Mouse (Mus musculus): ENCODE measurements around the gene AC129217.1. TPM values are rescaled to one million over a fixed set of nuclear protein-coding genes. Genes with fewer than 3 reads are reported as not detected.
"Not testable (repeated sequence)": the region's sequence is repeated elsewhere in the genome, so short reads cannot be mapped to it uniquely, and the experiment has no call there.

AC129217.1 gene
- polyA plus RNA-seq, 1 experiment from 2014 or later = not detected

DNA sequence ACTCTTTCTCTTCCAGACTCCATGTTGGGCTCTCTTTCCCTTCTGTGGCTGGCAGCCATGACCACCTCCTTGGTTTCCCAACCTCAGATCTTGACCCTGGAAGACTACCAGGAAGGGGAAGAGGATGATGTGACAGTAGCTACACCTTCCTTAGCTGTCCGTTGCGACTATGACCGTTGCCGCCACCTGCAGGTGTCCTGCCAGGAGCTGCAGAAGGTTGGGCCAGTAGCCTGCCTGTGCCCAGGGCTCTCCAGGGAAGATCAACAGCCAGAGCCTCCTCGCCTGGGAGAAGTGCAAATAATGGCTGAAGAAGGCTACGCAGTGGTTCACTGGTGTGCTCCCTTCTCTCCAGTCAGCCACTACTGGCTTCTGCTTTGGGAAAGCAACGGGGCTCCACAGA is 22.1 kb downstream of the AC129217.1 start:
- no peak overlapping the region for H3K4me3 ChIP-seq (ENCODE audit: low read depth, low read length)
- no peak overlapping the region for H3K9ac ChIP-seq
- H3K27me3 ChIP-seq (ENCODE audit: insufficient read depth, low read length) = no peaks in the 10 kb centered on the region
- no peaks in the 10 kb centered on the region for H3K9me3 ChIP-seq (ENCODE audit: low read depth, low read length)
- peak; percentile 23; the same call in 1 of the 2 replicates for TF ChIP-seq CTCF (IDR thresholded peaks at IDR 0.05; ENCODE audit: low read depth)
- ATAC-seq (ENCODE audit: insufficient read depth) (no peak), DNase-seq (no peak)
- H3K36me3 ChIP-seq (ENCODE audit: insufficient read depth) = peaks cover 12% of the 10 kb centered on the region; the same call in 1 of the 2 replicates
- H3K4me1 ChIP-seq (ENCODE audit: insufficient read depth) = 0 out of 2 replicates have a peak, but pooled peaks cover 7% of the 10 kb centered on the region
- H3K4me2 ChIP-seq = no peak overlapping the region
- 37% methylated on average over 7 of the region's 7 CpGs for WGBS
- H3K27ac ChIP-seq (ENCODE audit: low read depth) = no peak overlapping the region

DNA sequence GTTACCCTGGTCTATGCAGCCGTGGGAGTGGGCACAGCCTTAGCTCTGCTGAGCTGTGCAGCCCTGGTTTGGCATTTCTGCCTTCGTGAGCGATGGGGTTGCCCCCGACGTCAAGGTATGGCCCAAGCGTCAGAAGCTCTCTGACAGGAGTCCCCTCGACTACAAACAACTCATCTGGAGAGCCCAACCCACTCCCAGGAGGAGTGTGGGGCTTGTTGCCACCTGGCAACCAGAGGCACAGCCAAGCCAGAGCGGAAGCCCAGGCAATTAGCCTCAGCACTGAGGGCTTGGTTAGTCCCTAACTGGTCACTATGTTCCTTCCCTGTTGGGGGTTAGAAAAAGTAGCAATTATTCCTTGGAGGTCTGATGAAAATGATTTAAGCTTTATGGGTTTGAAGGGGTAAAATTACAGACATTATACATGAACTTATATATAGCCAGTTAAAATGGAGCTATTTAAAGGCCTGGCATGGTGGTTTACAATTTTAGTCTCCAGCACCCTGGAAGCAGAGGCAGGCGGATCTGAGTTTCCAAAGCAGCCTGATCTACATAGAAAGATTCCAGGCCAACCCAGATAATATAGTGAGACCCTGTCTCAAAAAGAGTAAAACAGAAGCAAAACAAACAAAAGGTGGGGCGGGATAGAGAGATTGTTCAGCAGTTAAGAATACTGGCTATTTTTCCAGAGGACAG is 22.8 kb downstream of the AC129217.1 start:
- H3K4me2 ChIP-seq = no peak overlapping the region
- no peak overlapping the region for H3K4me3 ChIP-seq (ENCODE audit: low read depth, low read length)
- H3K4me1 ChIP-seq (ENCODE audit: insufficient read depth) = 0 out of 2 replicates have a peak, but pooled peaks cover 7% of the 10 kb centered on the region
- DNase-seq = no peak
- H3K9ac ChIP-seq = no peak overlapping the region
- H3K9me3 ChIP-seq (ENCODE audit: low read depth, low read length) = no peaks in the 10 kb centered on the region
- TF ChIP-seq CTCF (IDR thresholded peaks at IDR 0.05; ENCODE audit: low read depth) = no peak
- WGBS = 47% methylated on average over 10 of the region's 10 CpGs
- no peaks in the 10 kb centered on the region for H3K27me3 ChIP-seq (ENCODE audit: insufficient read depth, low read length)
- H3K27ac ChIP-seq (ENCODE audit: low read depth) = no peak overlapping the region
- peaks cover 5% of the 10 kb centered on the region; the same call in 1 of the 2 replicates for H3K36me3 ChIP-seq (ENCODE audit: insufficient read depth)
- no peak for ATAC-seq (ENCODE audit: insufficient read depth)

DNA sequence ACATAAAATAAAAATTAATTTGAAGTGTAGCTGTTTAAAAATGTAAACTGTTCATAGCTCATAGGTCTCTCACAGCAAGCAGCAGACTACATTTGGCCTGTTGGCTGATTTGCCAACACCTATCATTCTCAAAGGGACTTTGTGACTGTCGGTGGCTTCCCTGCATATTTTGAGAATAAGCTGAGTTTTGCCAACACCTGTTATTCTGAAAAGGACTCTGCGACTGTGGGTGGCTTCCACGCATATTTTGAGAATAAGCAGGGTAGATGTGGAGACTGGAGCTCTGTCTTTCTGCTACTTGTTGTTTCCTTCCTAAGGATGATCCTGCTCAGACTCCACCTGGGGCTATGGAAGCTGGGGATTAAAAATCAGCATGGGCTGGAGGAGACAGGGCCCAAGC is 23.5 kb downstream of the AC129217.1 start:
- H3K9me3 ChIP-seq (ENCODE audit: low read depth, low read length) = no peaks in the 10 kb centered on the region
- no peak overlapping the region for H3K9ac ChIP-seq
- no peaks in the 10 kb centered on the region for H3K27me3 ChIP-seq (ENCODE audit: insufficient read depth, low read length)
- WGBS = 80% methylated on average over 3 of the region's 3 CpGs
- DNase-seq (no peak), ATAC-seq (ENCODE audit: insufficient read depth) (no peak)
- H3K4me3 ChIP-seq (ENCODE audit: low read depth, low read length) = no peak overlapping the region
- no peak for TF ChIP-seq CTCF (IDR thresholded peaks at IDR 0.05; ENCODE audit: low read depth)
- H3K4me2 ChIP-seq = no peak overlapping the region
- no peak overlapping the region for H3K27ac ChIP-seq (ENCODE audit: low read depth)
- H3K36me3 ChIP-seq (ENCODE audit: insufficient read depth) = no peaks in the 10 kb centered on the region
- 0 out of 2 replicates have a peak, but pooled peaks cover 7% of the 10 kb centered on the region for H3K4me1 ChIP-seq (ENCODE audit: insufficient read depth)

DNA sequence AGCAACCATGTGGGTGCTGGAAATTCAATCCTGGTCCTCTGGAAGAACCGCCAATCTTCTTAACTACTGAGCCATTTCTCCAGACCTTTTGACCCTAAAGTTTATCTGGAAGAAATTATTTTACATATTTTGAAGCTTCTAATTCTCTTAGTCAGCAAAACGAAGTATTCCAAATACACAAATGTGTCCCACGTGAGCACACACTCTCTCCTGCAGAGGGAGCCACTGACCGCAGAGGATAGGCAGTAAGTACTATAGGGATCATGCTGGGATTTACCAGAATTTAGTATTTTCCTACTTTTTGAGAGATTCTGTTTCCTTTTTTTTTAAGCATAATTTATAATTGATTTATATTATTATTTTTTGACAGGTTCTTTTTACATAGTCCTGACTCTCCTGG is 28.1 kb downstream of the AC129217.1 start:
- no peak for ATAC-seq (ENCODE audit: insufficient read depth)

DNA sequence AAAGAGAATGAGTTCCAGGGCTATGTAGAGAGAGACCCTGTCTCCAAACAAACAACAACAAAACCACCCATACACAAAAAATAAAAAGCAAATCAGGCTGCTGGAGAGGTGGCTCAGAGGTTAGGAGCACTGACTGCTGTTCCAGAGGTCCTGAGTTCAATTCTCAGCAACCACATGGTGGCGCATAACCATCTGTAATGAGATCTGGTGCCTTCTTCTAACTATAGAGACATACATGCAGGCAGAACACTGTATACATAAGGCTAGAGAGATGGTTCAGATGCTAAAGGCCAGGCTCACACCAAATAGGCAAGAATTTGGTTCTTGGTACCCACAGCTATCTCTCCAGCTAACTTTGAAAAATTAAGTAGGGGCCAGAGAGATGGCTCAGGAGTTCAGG is 29.4 kb downstream of the AC129217.1 start:
- no peaks in the 10 kb centered on the region for H3K4me1 ChIP-seq (ENCODE audit: insufficient read depth)
- DNase-seq = peak; percentile 69
- H3K4me3 ChIP-seq (ENCODE audit: low read depth, low read length) = no peak overlapping the region
- H3K4me2 ChIP-seq = no peak overlapping the region
- no peaks in the 10 kb centered on the region for H3K9me3 ChIP-seq (ENCODE audit: low read depth, low read length)
- no peaks in the 10 kb centered on the region for H3K36me3 ChIP-seq (ENCODE audit: insufficient read depth)
- H3K9ac ChIP-seq = no peak overlapping the region
- no peak for ATAC-seq (ENCODE audit: insufficient read depth)
- peak; percentile 59; the same call in 1 of the 2 replicates for TF ChIP-seq CTCF (IDR thresholded peaks at IDR 0.05; ENCODE audit: low read depth)
- WGBS = 17% methylated on average over 1 of the region's 1 CpGs
- no peak overlapping the region for H3K27ac ChIP-seq (ENCODE audit: low read depth)
- H3K27me3 ChIP-seq (ENCODE audit: insufficient read depth, low read length) = no peaks in the 10 kb centered on the region

More for the DNA sequence above, 28.1 kb downstream of the AC129217.1 start:
- H3K4me3 ChIP-seq (ENCODE audit: low read depth, low read length) = no peak overlapping the region
- H3K27me3 ChIP-seq (ENCODE audit: insufficient read depth, low read length) = no peaks in the 10 kb centered on the region
- H3K9ac ChIP-seq = no peak overlapping the region
- H3K9me3 ChIP-seq (ENCODE audit: low read depth, low read length) = no peaks in the 10 kb centered on the region
- H3K4me2 ChIP-seq = no peak overlapping the region
- peak; percentile 68 for TF ChIP-seq CTCF (IDR thresholded peaks at IDR 0.05; ENCODE audit: low read depth)
- no peak overlapping the region for H3K27ac ChIP-seq (ENCODE audit: low read depth)
- H3K36me3 ChIP-seq (ENCODE audit: insufficient read depth) = no peaks in the 10 kb centered on the region
- WGBS = 36% methylated on average over 4 of the region's 4 CpGs
- no peaks in the 10 kb centered on the region for H3K4me1 ChIP-seq (ENCODE audit: insufficient read depth)
- DNase-seq = peak; percentile 77

DNA sequence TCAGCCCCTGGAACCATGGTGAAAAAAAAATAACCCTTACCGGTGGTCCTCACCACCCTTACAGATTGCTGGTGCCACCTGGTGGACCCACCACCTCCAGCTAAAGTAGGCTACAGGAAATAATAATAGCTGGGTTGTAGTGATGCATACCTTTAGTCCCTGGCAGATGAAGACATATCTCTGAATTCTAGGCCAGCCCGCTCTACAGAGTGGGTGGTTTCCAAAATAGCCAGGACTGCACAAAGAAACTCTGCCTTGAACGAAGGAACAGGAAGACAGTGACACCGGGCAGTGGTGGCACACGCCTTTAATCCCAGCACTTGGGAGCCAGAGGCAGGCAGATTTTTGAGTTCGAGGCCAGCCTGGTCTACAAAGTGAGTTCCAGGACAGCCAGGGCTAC is 34.7 kb downstream of the AC129217.1 start:
- 82% methylated on average over 6 of the region's 6 CpGs for WGBS
- H3K9ac ChIP-seq = no peak overlapping the region
- no peak overlapping the region for H3K27ac ChIP-seq (ENCODE audit: low read depth)
- H3K4me3 ChIP-seq (ENCODE audit: low read depth, low read length) = no peak overlapping the region
- DNase-seq = no peak
- TF ChIP-seq CTCF (IDR thresholded peaks at IDR 0.05; ENCODE audit: low read depth) = no peak
- no peaks in the 10 kb centered on the region for H3K9me3 ChIP-seq (ENCODE audit: low read depth, low read length)
- ATAC-seq (ENCODE audit: insufficient read depth) = no peak
- no peaks in the 10 kb centered on the region for H3K36me3 ChIP-seq (ENCODE audit: insufficient read depth)
- no peak overlapping the region for H3K4me2 ChIP-seq
- no peaks in the 10 kb centered on the region for H3K4me1 ChIP-seq (ENCODE audit: insufficient read depth)
- no peaks in the 10 kb centered on the region for H3K27me3 ChIP-seq (ENCODE audit: insufficient read depth, low read length)

DNA sequence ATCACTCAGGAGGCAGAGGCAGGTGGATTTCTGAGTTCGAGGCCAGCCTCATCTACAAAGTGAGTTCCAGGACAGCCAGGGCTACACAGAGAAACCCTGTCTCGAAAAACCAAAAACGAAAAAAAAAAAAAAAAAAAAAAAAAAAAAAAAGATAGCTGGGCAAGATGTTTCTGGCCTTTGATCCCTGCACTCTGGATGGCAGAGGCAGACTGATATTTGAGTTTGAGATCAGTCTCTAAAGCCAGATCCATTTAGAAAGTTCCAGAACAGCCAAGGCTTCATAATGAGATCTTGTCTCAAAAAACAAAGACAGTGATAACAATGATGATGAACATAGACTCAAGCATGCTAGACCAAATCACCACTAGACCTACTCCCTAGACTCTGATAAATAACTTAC is 40.8 kb downstream of the AC129217.1 start:
- WGBS = 78% methylated on average over 3 of the region's 3 CpGs
- DNase-seq; H3K27ac ChIP-seq (ENCODE audit: low read depth); H3K4me1 ChIP-seq (ENCODE audit: insufficient read depth); H3K27me3 ChIP-seq (ENCODE audit: insufficient read depth, low read length); ATAC-seq (ENCODE audit: insufficient read depth); H3K9me3 ChIP-seq (ENCODE audit: low read depth, low read length): not testable (repeated sequence)
- Histone ChIP-seq H3K9ac (peak overlapping the region; percentile 94; the same call in 1 of the 2 replicates), H3K4me2 (peak overlapping the region; percentile 93), H3K36me3 (ENCODE audit: insufficient read depth) (peaks cover 21% of the 10 kb centered on the region), H3K4me3 (ENCODE audit: low read depth, low read length) (peak overlapping the region; percentile 98; the same call in 1 of the 2 replicates)
